Mouse (Mus musculus): ENCODE measurements at regions not wholly inside any gene's neighbourhood (a gene's known extent, or its start where the extent isn't known, plus 50 kb on each side); places are given as distances from the start of the nearest gene placed in this dataset.

- H3K4me1 ChIP-seq (ENCODE audit: insufficient read depth, low read depth, low read length) = no peaks in the 10 kb centered on the region
- no peak for ATAC-seq (ENCODE audit: extremely low read depth, insufficient number of reproducible peaks, low FRiP score, poor library complexity, severe bottlenecking)
- no peak for TF ChIP-seq POLR2AphosphoS5 (IDR thresholded peaks at IDR 0.05; ENCODE audit: insufficient replicate concordance, low read depth, low read length)
- no peak for TF ChIP-seq TAL1 (conservative IDR thresholded peaks at IDR 0.05; ENCODE audit: low read depth, low read length)
- no peak for TF ChIP-seq GATA2 (IDR thresholded peaks at IDR 0.05; ENCODE audit: borderline replicate concordance, low read depth, low read length)
- TF ChIP-seq GATA1 (IDR thresholded peaks at IDR 0.05; ENCODE audit: borderline replicate concordance, low read length) = no peak
- no peak for TF ChIP-seq CTCF (IDR thresholded peaks at IDR 0.05; ENCODE audit: low read depth, low read length)
These were observed 200.5 kb downstream of the Lnpk start for GRCm38 (mm10) chr2:74378709-74379108.

GRCm38 (mm10) chr2:74373938-74374337, 205.3 kb downstream of the Lnpk start:
- Histone ChIP-seq H3K4me3 (ENCODE audit: low read depth, low read length) (no peak overlapping the region), H3K9me3 (replicated peaks) (no peaks in the 10 kb centered on the region), H3K4me1 (ENCODE audit: insufficient read depth, low read depth, low read length) (no peaks in the 10 kb centered on the region), H3K36me3 (replicated peaks) (no peaks in the 10 kb centered on the region), H3K27me3 (ENCODE audit: insufficient read depth, low read length) (peaks cover 4% of the 10 kb centered on the region; the same call in 1 of the 2 replicates)
- ATAC-seq (ENCODE audit: extremely low read depth, insufficient number of reproducible peaks, low FRiP score, poor library complexity, severe bottlenecking) (no peak), DNase-seq (ENCODE audit: low spot score) (no peak)
- TF ChIP-seq POLR2AphosphoS5 (IDR thresholded peaks at IDR 0.05; ENCODE audit: insufficient replicate concordance, low read depth, low read length) (no peak), TAL1 (conservative IDR thresholded peaks at IDR 0.05; ENCODE audit: low read depth, low read length) (no peak), GATA1 (IDR thresholded peaks at IDR 0.05; ENCODE audit: borderline replicate concordance, low read length) (no peak), CTCF (IDR thresholded peaks at IDR 0.05; ENCODE audit: low read depth, low read length) (no peak), GATA2 (IDR thresholded peaks at IDR 0.05; ENCODE audit: borderline replicate concordance, low read depth, low read length) (no peak)

More at GRCm38 (mm10) chr2:74378709-74379108, 200.5 kb downstream of the Lnpk start:
- Histone ChIP-seq H3K9me3 (replicated peaks) (no peaks in the 10 kb centered on the region), H3K27me3 (ENCODE audit: insufficient read depth, low read length) (peaks cover 8% of the 10 kb centered on the region; the same call in 1 of the 2 replicates), H3K4me3 (ENCODE audit: low read depth, low read length) (no peak overlapping the region), H3K36me3 (replicated peaks) (no peaks in the 10 kb centered on the region)
- no peak for DNase-seq (ENCODE audit: low spot score)

- no peaks in the 10 kb centered on the region for H3K36me3 ChIP-seq (replicated peaks)
- no peak for DNase-seq (ENCODE audit: low spot score)
- TF ChIP-seq GATA2 (IDR thresholded peaks at IDR 0.05; ENCODE audit: borderline replicate concordance, low read depth, low read length) = no peak
- TF ChIP-seq GATA1 (IDR thresholded peaks at IDR 0.05; ENCODE audit: borderline replicate concordance, low read length) = no peak
- TF ChIP-seq TAL1 (conservative IDR thresholded peaks at IDR 0.05; ENCODE audit: low read depth, low read length) = no peak
- no peak for TF ChIP-seq CTCF (IDR thresholded peaks at IDR 0.05; ENCODE audit: low read depth, low read length)
- TF ChIP-seq POLR2AphosphoS5 (IDR thresholded peaks at IDR 0.05; ENCODE audit: insufficient replicate concordance, low read depth, low read length) = no peak
- ATAC-seq (ENCODE audit: extremely low read depth, insufficient number of reproducible peaks, low FRiP score, poor library complexity, severe bottlenecking) = no peak
- H3K27me3 ChIP-seq (ENCODE audit: insufficient read depth, low read length) = peaks cover 4% of the 10 kb centered on the region; the same call in 1 of the 2 replicates
- H3K4me1 ChIP-seq (ENCODE audit: insufficient read depth, low read depth, low read length) = no peaks in the 10 kb centered on the region
- no peaks in the 10 kb centered on the region for H3K9me3 ChIP-seq (replicated peaks)
- H3K4me3 ChIP-seq (ENCODE audit: low read depth, low read length) = no peak overlapping the region
These were observed 206.2 kb downstream of the Lnpk start for GRCm38 (mm10) chr2:74373056-74373455.

- DNase-seq (ENCODE audit: low spot score) (no peak), ATAC-seq (ENCODE audit: extremely low read depth, insufficient number of reproducible peaks, low FRiP score, poor library complexity, severe bottlenecking) (no peak)
- Histone ChIP-seq H3K4me1 (ENCODE audit: insufficient read depth, low read depth, low read length) (no peaks in the 10 kb centered on the region), H3K4me3 (ENCODE audit: low read depth, low read length) (no peak overlapping the region), H3K36me3 (replicated peaks) (no peaks in the 10 kb centered on the region), H3K9me3 (replicated peaks) (no peaks in the 10 kb centered on the region), H3K27me3 (ENCODE audit: insufficient read depth, low read length) (no peaks in the 10 kb centered on the region)
- TF ChIP-seq GATA1 (IDR thresholded peaks at IDR 0.05; ENCODE audit: borderline replicate concordance, low read length) (no peak), GATA2 (IDR thresholded peaks at IDR 0.05; ENCODE audit: borderline replicate concordance, low read depth, low read length) (no peak)
These were observed 216.0 kb downstream of the Lnpk start for GRCm38 (mm10) chr2:74363255-74363654.

GRCm38 (mm10) chr2:74354591-74354990, 224.6 kb downstream of the Lnpk start:
- Histone ChIP-seq H3K27me3 (ENCODE audit: insufficient read depth, low read length) (no peaks in the 10 kb centered on the region), H3K4me1 (ENCODE audit: insufficient read depth, low read depth, low read length) (no peaks in the 10 kb centered on the region), H3K36me3 (replicated peaks) (no peaks in the 10 kb centered on the region), H3K9me3 (replicated peaks) (no peaks in the 10 kb centered on the region), H3K4me3 (ENCODE audit: low read depth, low read length) (no peak overlapping the region)
- no peak for TF ChIP-seq POLR2AphosphoS5 (IDR thresholded peaks at IDR 0.05; ENCODE audit: insufficient replicate concordance, low read depth, low read length)
- no peak for TF ChIP-seq GATA2 (IDR thresholded peaks at IDR 0.05; ENCODE audit: borderline replicate concordance, low read depth, low read length)
- no peak for TF ChIP-seq GATA1 (IDR thresholded peaks at IDR 0.05; ENCODE audit: borderline replicate concordance, low read length)
- TF ChIP-seq TAL1 (conservative IDR thresholded peaks at IDR 0.05; ENCODE audit: low read depth, low read length) = no peak
- no peak for TF ChIP-seq CTCF (IDR thresholded peaks at IDR 0.05; ENCODE audit: low read depth, low read length)
- DNase-seq (ENCODE audit: low spot score) (no peak), ATAC-seq (ENCODE audit: extremely low read depth, insufficient number of reproducible peaks, low FRiP score, poor library complexity, severe bottlenecking) (no peak)

GRCm38 (mm10) chr2:74349809-74350208, 229.4 kb downstream of the Lnpk start:
- Histone ChIP-seq H3K36me3 (replicated peaks) (no peaks in the 10 kb centered on the region), H3K9me3 (replicated peaks) (no peaks in the 10 kb centered on the region), H3K27me3 (ENCODE audit: insufficient read depth, low read length) (no peaks in the 10 kb centered on the region), H3K4me1 (ENCODE audit: insufficient read depth, low read depth, low read length) (no peaks in the 10 kb centered on the region), H3K4me3 (ENCODE audit: low read depth, low read length) (no peak overlapping the region)
- TF ChIP-seq TAL1 (conservative IDR thresholded peaks at IDR 0.05; ENCODE audit: low read depth, low read length) (no peak), GATA2 (IDR thresholded peaks at IDR 0.05; ENCODE audit: borderline replicate concordance, low read depth, low read length) (no peak), CTCF (IDR thresholded peaks at IDR 0.05; ENCODE audit: low read depth, low read length) (no peak), GATA1 (IDR thresholded peaks at IDR 0.05; ENCODE audit: borderline replicate concordance, low read length) (no peak), POLR2AphosphoS5 (IDR thresholded peaks at IDR 0.05; ENCODE audit: insufficient replicate concordance, low read depth, low read length) (no peak)
- no peak for ATAC-seq (ENCODE audit: extremely low read depth, insufficient number of reproducible peaks, low FRiP score, poor library complexity, severe bottlenecking)
- DNase-seq (ENCODE audit: low spot score) = no peak
